Mouse (Mus musculus) midbrain, postnatal 0 days (tissue): ENCODE data around the gene Eif6. TPM values are rescaled to one million over a fixed set of nuclear protein-coding genes. Genes with fewer than 3 reads are reported as not detected.

Source experiments
- ATAC-seq: fragments of 200-750 bp; cut with Nextera tagmentation; 2 replicates; pipeline ENCODE4 v1.8.0; 2017; ENCODE audit warnings: moderate number of reproducible peaks, mild to moderate bottlenecking, moderate TSS enrichment, moderate library complexity; ENCODE audit not compliant: low FRiP score
- DNase-seq: peaks from one replicate; pipeline ENCODE4 v3.0.0-alpha.2; 2015; ENCODE audit warnings: low spot score
- H3K27ac ChIP-seq: fragments of 300-500 bp; sonication (generic); 2 replicates; pipeline ENCODE4 v1.5.1; 2014; ENCODE audit warnings: low read depth, mild to moderate bottlenecking, low read length, mixed read lengths
- H3K27me3 ChIP-seq: fragments of 300-500 bp; sonication (generic); 2 replicates; pipeline ENCODE4 v1.6.1; 2014; ENCODE audit warnings: low read length, control low read depth, mixed read lengths; ENCODE audit not compliant: insufficient read depth
- H3K36me3 ChIP-seq: fragments of 300-500 bp; sonication (generic); 2 replicates; pipeline ENCODE4 v1.6.1; 2014; ENCODE audit warnings: low read length, control low read depth, mixed read lengths; ENCODE audit not compliant: insufficient read depth
- H3K4me1 ChIP-seq: fragments of 300-500 bp; sonication (generic); 2 replicates; pipeline ENCODE4 v1.6.1; 2014; ENCODE audit warnings: mild to moderate bottlenecking, control low read depth, antibody characterized with exemption, low read length, mixed read lengths; ENCODE audit not compliant: insufficient read depth
- H3K4me2 ChIP-seq: fragments of 300-500 bp; sonication (generic); 2 replicates; pipeline ENCODE4 v1.6.1; 2014; ENCODE audit warnings: low read depth, mild to moderate bottlenecking, low read length, mixed read lengths; ENCODE audit not compliant: poor library complexity, severe bottlenecking
- H3K4me3 ChIP-seq: fragments of 300-500 bp; sonication (generic); 2 replicates; pipeline ENCODE4 v1.5.1; 2014; ENCODE audit warnings: low read depth, mild to moderate bottlenecking, low read length, moderate library complexity
- H3K9ac ChIP-seq: fragments of 300-500 bp; sonication (generic); replicated peaks from 2 replicates; pipeline ENCODE4 v1.6.1; 2014; ENCODE audit warnings: mild to moderate bottlenecking, low read length, moderate library complexity, mixed read lengths; ENCODE audit not compliant: poor library complexity, severe bottlenecking
- H3K9me3 ChIP-seq: fragments of 300-500 bp; sonication (generic); 2 replicates; pipeline ENCODE4 v1.6.1; 2016; ENCODE audit warnings: low read length, control low read depth
- CTCF ChIP-seq: IDR thresholded peaks from 2 replicates; pipeline ENCODE4 v1.5.1; 2016; ENCODE audit warnings: antibody characterized with exemption, mild to moderate bottlenecking
- WGBS: fragments of 180-500 bp; shearing (Covaris S2); extraction: QIAGEN DNeasy Blood & Tissue Kit; methylation state at CpG from one replicate; pipeline ENCODE4 v1.1.7; 2014; 5-methylcytosine and 5-hydroxymethylcytosine counted together
- polyA plus RNA-seq: library from polyadenylated mRNA; unstranded; fragments of >200 nt; fragmentation: Nextera tagmentation; extraction: Ambion mirVana; gene quantifications from 2 replicates; pipeline ENCODE4 v1.2.1, GENCODE M21; 2015
- total RNA-seq: library from RNA; depleted of rRNA; stranded (reverse); fragments of >200 nt; gene quantifications from 2 replicates; pipeline ENCODE4 v1.2.3, GENCODE M21; 2014; rRNA removed

Eif6 gene
- total and polyA plus RNA-seq, 2 experiments from 2014 or later = 85.4 to 130 TPM

DNA sequence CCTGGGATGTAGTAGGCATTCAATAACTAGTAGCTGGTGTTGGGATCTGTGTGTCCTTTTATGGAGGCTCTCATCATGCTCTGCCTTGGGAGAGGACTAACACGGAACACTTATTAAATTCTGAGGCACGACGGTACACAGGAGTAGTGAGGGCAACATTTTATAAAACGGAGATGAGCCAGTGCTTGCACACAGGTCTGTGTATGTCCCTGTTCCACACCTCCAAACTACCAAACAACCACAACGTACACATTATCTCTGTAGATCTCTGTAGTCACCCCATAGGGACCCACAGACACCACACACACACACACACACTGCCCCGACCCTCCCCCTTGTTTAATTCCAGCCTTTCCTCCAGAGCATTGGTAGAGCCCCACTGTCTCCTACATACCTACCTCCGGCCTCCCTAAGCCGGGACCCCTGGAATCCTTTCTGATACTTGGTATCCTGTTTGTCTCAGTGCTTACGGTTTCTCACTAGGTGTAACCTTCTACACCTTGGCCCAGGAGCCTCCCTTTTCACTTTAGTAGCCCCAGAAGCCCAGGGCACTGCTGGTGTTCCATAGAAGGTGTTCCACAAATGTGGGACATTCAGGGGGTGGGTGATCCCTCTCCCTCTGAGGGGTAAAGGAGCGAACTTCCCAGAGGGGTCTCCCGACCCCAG lies 52.3 kb downstream of the Eif6 start:
- peak overlapping the region; percentile 94 for H3K27ac ChIP-seq

DNA sequence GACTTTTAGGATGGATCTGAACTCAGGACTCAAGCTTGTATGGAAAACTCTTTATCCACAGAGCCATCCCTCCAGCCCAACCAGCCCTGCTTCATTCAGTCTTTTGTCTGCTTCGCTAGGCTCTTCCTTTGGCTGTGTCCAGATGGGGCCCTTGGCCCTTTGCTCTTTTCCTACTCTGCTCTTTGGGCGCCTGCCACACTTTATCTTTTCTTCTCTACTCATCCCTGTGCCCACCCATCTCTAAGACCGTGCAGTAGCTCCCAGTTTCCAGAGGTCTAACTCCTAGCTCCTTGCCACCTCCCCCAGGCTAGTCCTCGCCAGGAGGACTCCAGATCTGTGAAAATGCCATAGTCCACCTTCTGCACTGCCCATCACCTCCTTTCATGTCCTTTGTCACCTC lies 53.1 kb downstream of the Eif6 start:
- Histone ChIP-seq H3K27ac (no peak overlapping the region), H3K4me3 (no peak overlapping the region), H3K4me1 (peaks cover 5% of the 10 kb centered on the region; the same call in 1 of the 2 replicates), H3K27me3 (peaks cover 7% of the 10 kb centered on the region; the same call in 1 of the 2 replicates), H3K36me3 (no peaks in the 10 kb centered on the region), H3K9ac (no peak overlapping the region), H3K4me2 (no peak overlapping the region), H3K9me3 (no peaks in the 10 kb centered on the region)
- DNase-seq (no peak), ATAC-seq (no peak)
- TF ChIP-seq CTCF = no peak
- 62% methylated on average over 4 of the region's 4 CpGs for WGBS

More for the DNA sequence above, 52.3 kb downstream of the Eif6 start:
- H3K4me1 ChIP-seq = peaks cover 5% of the 10 kb centered on the region; the same call in 1 of the 2 replicates
- no peak for TF ChIP-seq CTCF
- H3K36me3 ChIP-seq = no peaks in the 10 kb centered on the region
- H3K9ac ChIP-seq = peak overlapping the region; percentile 98
- DNase-seq (no peak), ATAC-seq (no peak)
- peak overlapping the region; percentile 89 for H3K4me3 ChIP-seq
- H3K4me2 ChIP-seq = peak overlapping the region; percentile 85
- no peaks in the 10 kb centered on the region for H3K9me3 ChIP-seq
- H3K27me3 ChIP-seq = peaks cover 7% of the 10 kb centered on the region; the same call in 1 of the 2 replicates
- 55% methylated on average over 11 of the region's 11 CpGs for WGBS

Other genes with a start within 250 kb of the Eif6 start
- 9.2 and 12.9 TPM in 2 replicates for gene Gss, start 234.1 kb downstream of the Eif6 start, total RNA-seq
- gene Gss, start 234.1 kb downstream of the Eif6 start, polyA plus RNA-seq = 11.6 and 12.1 TPM in 2 replicates
- gene Myh7b, start 215.7 kb downstream of the Eif6 start, total RNA-seq = 0.14 and 0.38 TPM in 2 replicates
- 1.5 and 3.4 TPM in 2 replicates for gene Myh7b, start 215.7 kb downstream of the Eif6 start, polyA plus RNA-seq
- 148 and 155 TPM in 2 replicates for gene Trpc4ap, start 134.5 kb downstream of the Eif6 start, total RNA-seq
- gene Trpc4ap, start 134.5 kb downstream of the Eif6 start, polyA plus RNA-seq = 121 and 122 TPM in 2 replicates
- 41.1 and 44.5 TPM in 2 replicates for gene Edem2, start 97.5 kb downstream of the Eif6 start, total RNA-seq
- 33.0 and 35.7 TPM in 2 replicates for gene Edem2, start 97.5 kb downstream of the Eif6 start, polyA plus RNA-seq
- not detected in 2 replicates for gene Gm17581, start 91.1 kb downstream of the Eif6 start, total RNA-seq
- gene Gm17581, start 91.1 kb downstream of the Eif6 start, polyA plus RNA-seq = not detected in 2 replicates
- 1.5 TPM in 2 replicates for gene Procr, start 75.8 kb downstream of the Eif6 start, total RNA-seq
- 2.5 and 2.9 TPM in 2 replicates for gene Procr, start 75.8 kb downstream of the Eif6 start, polyA plus RNA-seq
- gene Mmp24, start 51.6 kb downstream of the Eif6 start, total RNA-seq = 149 and 178 TPM in 2 replicates
- gene Mmp24, start 51.6 kb downstream of the Eif6 start, polyA plus RNA-seq = 12.3 and 14.1 TPM in 2 replicates
- 35.2 TPM in 2 replicates for gene BC029722, start 7.5 kb downstream of the Eif6 start, total RNA-seq
- 56.6 and 61.0 TPM in 2 replicates for gene BC029722, start 7.5 kb downstream of the Eif6 start, polyA plus RNA-seq
- not detected in 2 replicates for gene Fam83c, start 7.9 kb upstream of the Eif6 start, total RNA-seq
- 0.07 TPM in 1 of 2 replicates, not detected in the other for gene Fam83c, start 7.9 kb upstream of the Eif6 start, polyA plus RNA-seq
- 44.6 and 48.2 TPM in 2 replicates for gene Uqcc1, start 103.4 kb upstream of the Eif6 start, total RNA-seq
- 55.0 and 58.9 TPM in 2 replicates for gene Uqcc1, start 103.4 kb upstream of the Eif6 start, polyA plus RNA-seq
- gene Gm15557, start 113.8 kb upstream of the Eif6 start, total RNA-seq = not detected in 2 replicates
- gene Gm15557, start 113.8 kb upstream of the Eif6 start, polyA plus RNA-seq = not detected in 2 replicates
- gene Gdf5, start 118.4 kb upstream of the Eif6 start, total RNA-seq = 1.5 and 2.0 TPM in 2 replicates
- 0.69 and 1.2 TPM in 2 replicates for gene Gdf5, start 118.4 kb upstream of the Eif6 start, polyA plus RNA-seq
- gene Cep250, start 129.5 kb upstream of the Eif6 start, total RNA-seq = 14.1 and 19.2 TPM in 2 replicates
- gene Cep250, start 129.5 kb upstream of the Eif6 start, polyA plus RNA-seq = 8.7 and 10.1 TPM in 2 replicates
- gene 6430550D23Rik, start 181.1 kb upstream of the Eif6 start, total RNA-seq = 0.44 and 1.0 TPM in 2 replicates
- gene 6430550D23Rik, start 181.1 kb upstream of the Eif6 start, polyA plus RNA-seq = 0.27 and 0.75 TPM in 2 replicates
- 280 and 284 TPM in 2 replicates for gene Ergic3, start 181.1 kb upstream of the Eif6 start, total RNA-seq
- gene Ergic3, start 181.1 kb upstream of the Eif6 start, polyA plus RNA-seq = 467 and 547 TPM in 2 replicates
- 0.19 TPM in 1 of 2 replicates, not detected in the other for gene Fer1l4, start 226.0 kb upstream of the Eif6 start, total RNA-seq
- not detected in 2 replicates for gene Fer1l4, start 226.0 kb upstream of the Eif6 start, polyA plus RNA-seq
- gene Spag4, start 238.2 kb upstream of the Eif6 start, total RNA-seq = 8.1 and 15.2 TPM in 2 replicates
- gene Spag4, start 238.2 kb upstream of the Eif6 start, polyA plus RNA-seq = 8.1 and 8.4 TPM in 2 replicates